Mouse (Mus musculus): Measurements from ENCODE around the gene Tmem135. TPM values are rescaled to one million over a fixed set of nuclear protein-coding genes. Genes with fewer than 3 reads are reported as not detected.
A peak's percentile ranks its signal among the peaks of the same experiment; 100 is the strongest.

Gene Tmem135
- polyA plus RNA-seq, 1 experiment: 47.6 TPM

DNA sequence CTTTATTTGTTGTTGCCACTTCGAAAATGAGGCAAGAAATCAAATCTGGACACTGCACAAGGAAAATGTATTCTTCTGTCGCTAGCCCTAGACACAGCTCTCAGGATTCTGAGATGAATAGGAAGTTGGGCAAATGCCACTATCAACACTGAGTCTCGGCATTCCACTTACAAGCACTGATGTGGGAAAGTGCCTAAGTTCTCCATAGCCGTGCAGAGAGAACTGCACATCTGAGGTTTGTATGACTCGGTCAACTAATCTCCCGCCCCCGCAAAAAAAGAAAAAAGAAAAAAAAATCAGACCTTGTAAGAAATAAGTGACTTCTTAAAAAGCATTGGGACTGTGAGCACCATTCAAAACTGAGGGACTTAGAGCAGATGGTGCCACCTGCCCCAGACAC lies 248.3 kb downstream of the Tmem135 start:
- WGBS: 94% methylated on average over 7 of the region's 7 CpGs
- H3K4me1 ChIP-seq (replicated peaks; ENCODE audit: control insufficient read depth, insufficient read depth, low read length): no peaks in the 10 kb centered on the region
- H3K36me3 ChIP-seq (ENCODE audit: control insufficient read depth, insufficient read depth, low read length): no peaks in the 10 kb centered on the region; the same call in 1 of the 2 replicates
- no peak overlapping the region for H3K4me3 ChIP-seq (ENCODE audit: control insufficient read depth, insufficient read depth, low read length)
- TF ChIP-seq CTCF (IDR thresholded peaks at IDR 0.05; ENCODE audit: borderline replicate concordance, control insufficient read depth, extremely low read depth, insufficient read depth, low read length, poor library complexity): no peak
- no peak for TF ChIP-seq POLR2A (IDR thresholded peaks at IDR 0.05; ENCODE audit: control insufficient read depth, extremely low read depth, insufficient read depth, low read length, poor library complexity)
- DNase-seq: no peak
- H3K27me3 ChIP-seq (ENCODE audit: control insufficient read depth, insufficient read depth, low read length): no peaks in the 10 kb centered on the region
- H3K27ac ChIP-seq (ENCODE audit: control insufficient read depth, insufficient read depth, low read length): no peak overlapping the region

DNA sequence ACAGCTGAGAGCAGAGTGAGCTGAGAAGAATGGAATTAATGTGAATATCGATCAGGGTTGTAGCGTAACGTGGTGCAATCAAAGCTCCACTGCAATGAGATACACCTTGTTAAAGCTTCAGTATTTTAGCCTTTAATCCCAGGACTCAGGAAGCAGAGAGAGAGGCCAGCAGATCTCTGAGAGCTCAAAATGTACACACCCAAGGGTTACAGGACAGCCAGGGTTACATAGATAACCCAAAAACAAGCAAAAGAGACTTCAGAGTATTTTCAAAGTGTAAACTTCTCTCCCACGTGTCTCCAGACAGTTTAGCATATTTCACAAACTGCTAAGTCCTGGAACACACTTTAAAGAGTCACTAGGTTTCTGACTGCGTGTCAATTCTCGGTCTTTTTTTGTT lies 248.8 kb downstream of the Tmem135 start:
- no peak for DNase-seq
- Histone ChIP-seq H3K27ac (ENCODE audit: control insufficient read depth, insufficient read depth, low read length) (no peak overlapping the region), H3K36me3 (ENCODE audit: control insufficient read depth, insufficient read depth, low read length) (no peaks in the 10 kb centered on the region; the same call in 1 of the 2 replicates), H3K4me1 (replicated peaks; ENCODE audit: control insufficient read depth, insufficient read depth, low read length) (no peaks in the 10 kb centered on the region), H3K27me3 (ENCODE audit: control insufficient read depth, insufficient read depth, low read length) (no peaks in the 10 kb centered on the region), H3K4me3 (ENCODE audit: control insufficient read depth, insufficient read depth, low read length) (no peak overlapping the region)
- TF ChIP-seq CTCF (IDR thresholded peaks at IDR 0.05; ENCODE audit: borderline replicate concordance, control insufficient read depth, extremely low read depth, insufficient read depth, low read length, poor library complexity): no peak
- TF ChIP-seq POLR2A (IDR thresholded peaks at IDR 0.05; ENCODE audit: control insufficient read depth, extremely low read depth, insufficient read depth, low read length, poor library complexity): no peak
- WGBS: 96% methylated on average over 6 of the region's 6 CpGs

DNA sequence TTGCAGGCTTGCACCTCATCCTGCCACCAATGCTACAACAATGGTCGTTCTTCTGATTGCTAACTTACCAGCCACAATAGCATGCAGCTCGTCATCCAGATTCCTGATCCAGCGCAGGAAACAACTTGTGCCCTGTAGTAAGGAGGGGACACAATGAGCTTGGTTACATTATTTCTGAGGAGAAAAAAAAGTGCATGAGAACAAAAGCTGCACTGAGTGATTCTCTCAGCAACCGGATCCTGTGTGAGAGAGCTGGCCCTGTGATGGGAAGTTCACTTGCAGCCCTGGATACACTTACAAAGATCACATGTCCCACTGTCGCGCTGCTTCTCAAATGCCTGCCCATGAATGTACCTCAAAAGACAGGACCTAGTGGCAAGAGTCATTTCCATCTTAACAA lies 252.7 kb downstream of the Tmem135 start:
- DNase-seq: no peak
- TF ChIP-seq POLR2A (IDR thresholded peaks at IDR 0.05; ENCODE audit: control insufficient read depth, extremely low read depth, insufficient read depth, low read length, poor library complexity) (no peak), CTCF (IDR thresholded peaks at IDR 0.05; ENCODE audit: borderline replicate concordance, control insufficient read depth, extremely low read depth, insufficient read depth, low read length, poor library complexity) (no peak)
- Histone ChIP-seq H3K27ac (ENCODE audit: control insufficient read depth, insufficient read depth, low read length) (no peak overlapping the region), H3K36me3 (ENCODE audit: control insufficient read depth, insufficient read depth, low read length) (no peaks in the 10 kb centered on the region; the same call in 1 of the 2 replicates), H3K27me3 (ENCODE audit: control insufficient read depth, insufficient read depth, low read length) (no peaks in the 10 kb centered on the region), H3K4me3 (ENCODE audit: control insufficient read depth, insufficient read depth, low read length) (no peak overlapping the region), H3K4me1 (replicated peaks; ENCODE audit: control insufficient read depth, insufficient read depth, low read length) (no peaks in the 10 kb centered on the region)
- WGBS: 92% methylated on average over 6 of the region's 6 CpGs

DNA sequence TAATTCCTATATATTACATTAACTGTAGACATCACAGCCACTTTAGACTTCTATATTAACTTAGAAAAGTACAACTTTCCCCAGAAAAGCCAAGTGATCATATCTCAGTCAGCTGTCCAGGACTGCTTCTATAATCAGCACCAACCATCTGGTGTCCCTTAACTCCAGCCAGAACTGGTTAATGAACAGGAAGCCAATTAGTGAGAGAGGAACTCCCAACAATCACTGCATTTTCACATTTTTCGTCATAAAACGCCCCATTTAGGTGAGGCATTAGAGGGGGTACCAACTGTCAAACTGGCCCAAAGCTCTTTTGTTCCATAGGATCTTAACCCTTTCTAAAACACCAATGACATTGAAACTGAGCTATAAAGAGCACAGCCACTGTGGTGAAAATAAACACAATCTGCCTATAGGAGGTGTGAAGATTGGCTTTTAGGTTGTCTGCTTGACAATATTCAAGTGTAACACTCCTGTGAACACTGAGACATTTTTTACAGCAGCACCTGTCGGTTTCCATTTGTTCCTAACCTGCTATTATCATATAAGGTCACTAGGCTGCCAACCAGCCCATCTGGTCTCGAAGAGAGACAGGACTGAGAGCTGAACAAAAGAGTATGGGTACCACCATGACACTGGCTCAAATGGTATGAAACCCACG lies 263.3 kb downstream of the Tmem135 start:
- DNase-seq: no peak
- no peak overlapping the region for H3K4me3 ChIP-seq (ENCODE audit: control insufficient read depth, insufficient read depth, low read length)
- no peaks in the 10 kb centered on the region for H3K27me3 ChIP-seq (ENCODE audit: control insufficient read depth, insufficient read depth, low read length)
- peaks cover 8% of the 10 kb centered on the region for H3K36me3 ChIP-seq (ENCODE audit: control insufficient read depth, insufficient read depth, low read length)
- no peak for TF ChIP-seq CTCF (IDR thresholded peaks at IDR 0.05; ENCODE audit: borderline replicate concordance, control insufficient read depth, extremely low read depth, insufficient read depth, low read length, poor library complexity)
- TF ChIP-seq POLR2A (IDR thresholded peaks at IDR 0.05; ENCODE audit: control insufficient read depth, extremely low read depth, insufficient read depth, low read length, poor library complexity): no peak
- 95% methylated on average over 5 of the region's 5 CpGs for WGBS
- H3K27ac ChIP-seq (ENCODE audit: control insufficient read depth, insufficient read depth, low read length): no peak overlapping the region
- no peaks in the 10 kb centered on the region for H3K4me1 ChIP-seq (replicated peaks; ENCODE audit: control insufficient read depth, insufficient read depth, low read length)

DNA sequence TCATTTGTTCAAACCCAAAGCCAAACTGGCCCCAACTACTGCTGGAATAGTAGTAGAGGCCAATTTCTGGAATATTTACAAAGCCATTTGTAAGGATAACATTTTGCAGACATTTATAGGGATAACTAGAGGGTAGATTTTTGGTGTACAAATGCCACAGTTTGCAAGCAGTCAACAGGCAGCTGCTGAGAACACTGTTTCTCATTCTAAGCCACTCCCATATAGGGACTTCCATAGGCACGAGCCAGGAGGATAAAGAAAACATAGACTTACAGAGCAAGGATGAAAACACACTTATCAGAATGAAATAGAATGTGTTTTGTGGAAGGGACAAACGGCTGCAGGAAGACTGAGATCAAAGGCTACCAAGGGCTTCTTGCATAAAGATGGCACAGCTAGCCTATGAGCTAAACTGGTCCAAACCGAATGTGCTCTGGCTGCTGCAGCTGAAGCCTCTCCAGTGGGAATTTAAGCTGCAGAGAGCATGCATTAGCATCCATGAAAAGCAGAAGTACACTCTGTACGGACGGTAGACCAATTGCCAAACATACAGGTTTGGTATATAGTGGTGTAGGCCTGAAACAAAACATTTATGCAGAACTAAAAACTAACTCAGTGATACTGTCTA lies 269.0 kb downstream of the Tmem135 start:
- TF ChIP-seq POLR2A (IDR thresholded peaks at IDR 0.05; ENCODE audit: control insufficient read depth, extremely low read depth, insufficient read depth, low read length, poor library complexity): no peak
- no peak for TF ChIP-seq CTCF (IDR thresholded peaks at IDR 0.05; ENCODE audit: borderline replicate concordance, control insufficient read depth, extremely low read depth, insufficient read depth, low read length, poor library complexity)
- Histone ChIP-seq H3K4me1 (replicated peaks; ENCODE audit: control insufficient read depth, insufficient read depth, low read length) (no peaks in the 10 kb centered on the region), H3K27me3 (ENCODE audit: control insufficient read depth, insufficient read depth, low read length) (no peaks in the 10 kb centered on the region), H3K27ac (ENCODE audit: control insufficient read depth, insufficient read depth, low read length) (no peak overlapping the region), H3K4me3 (ENCODE audit: control insufficient read depth, insufficient read depth, low read length) (no peak overlapping the region), H3K36me3 (ENCODE audit: control insufficient read depth, insufficient read depth, low read length) (no peaks in the 10 kb centered on the region)
- no peak for DNase-seq
- 85% methylated on average over 5 of the region's 5 CpGs for WGBS

DNA sequence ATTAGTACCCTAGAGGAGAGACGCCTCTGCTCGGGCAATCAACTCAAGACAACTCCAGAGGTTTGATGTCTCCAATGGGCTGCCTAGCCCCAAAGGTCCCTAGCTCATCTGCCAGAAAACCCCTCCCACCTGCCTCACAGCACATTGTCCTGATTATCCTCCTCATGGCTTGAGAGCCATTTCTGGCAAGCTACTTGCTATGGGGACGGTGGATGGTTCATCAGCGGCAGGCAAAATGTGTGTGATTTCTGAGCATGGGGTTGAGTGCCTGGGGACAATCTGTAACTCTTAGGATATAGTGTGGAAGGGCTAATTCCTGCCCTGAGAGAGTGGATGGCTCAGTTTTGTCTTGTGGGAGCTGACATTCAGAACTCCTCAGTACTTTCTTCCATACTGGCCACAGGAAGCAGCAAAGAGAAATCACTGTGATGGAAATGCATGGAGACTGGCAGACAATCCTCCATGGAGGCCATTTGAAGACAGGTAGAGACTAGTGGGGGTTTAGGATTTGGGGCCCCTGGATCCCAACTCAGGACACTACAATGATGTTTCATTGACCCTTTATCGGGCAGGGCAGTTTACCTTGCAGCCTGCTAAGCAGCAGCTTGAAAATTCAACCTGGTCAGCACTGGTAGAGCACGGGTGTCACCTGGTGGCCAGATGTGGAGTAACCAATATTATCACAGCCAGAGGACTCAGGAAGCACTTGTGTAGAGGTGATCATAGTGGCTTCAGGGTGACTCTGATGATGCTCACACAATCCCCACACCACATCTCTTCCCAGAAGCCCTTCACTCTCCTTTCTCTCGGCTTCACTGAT lies 277.7 kb downstream of the Tmem135 start:
- TF ChIP-seq POLR2A (IDR thresholded peaks at IDR 0.05; ENCODE audit: control insufficient read depth, extremely low read depth, insufficient read depth, low read length, poor library complexity) (no peak), CTCF (IDR thresholded peaks at IDR 0.05; ENCODE audit: borderline replicate concordance, control insufficient read depth, extremely low read depth, insufficient read depth, low read length, poor library complexity) (no peak)
- 60% methylated on average over 7 of the region's 7 CpGs for WGBS
- Histone ChIP-seq H3K27ac (ENCODE audit: control insufficient read depth, insufficient read depth, low read length) (no peak overlapping the region), H3K36me3 (ENCODE audit: control insufficient read depth, insufficient read depth, low read length) (no peaks in the 10 kb centered on the region), H3K27me3 (ENCODE audit: control insufficient read depth, insufficient read depth, low read length) (no peaks in the 10 kb centered on the region), H3K4me3 (ENCODE audit: control insufficient read depth, insufficient read depth, low read length) (no peak overlapping the region), H3K4me1 (replicated peaks; ENCODE audit: control insufficient read depth, insufficient read depth, low read length) (no peaks in the 10 kb centered on the region)
- DNase-seq: peak; percentile 35
